Mouse (Mus musculus) cerebellum, adult 11-12 months (tissue): ENCODE results near the gene Klrg2.
"Not testable (repeated sequence)": the region's sequence is repeated elsewhere in the genome, so short reads cannot be mapped to it uniquely, and the experiment has no call there.

Experiments
- DNase-seq: peaks from one replicate; pipeline ENCODE4 v3.0.0; 2022

The Klrg2 gene

DNA sequence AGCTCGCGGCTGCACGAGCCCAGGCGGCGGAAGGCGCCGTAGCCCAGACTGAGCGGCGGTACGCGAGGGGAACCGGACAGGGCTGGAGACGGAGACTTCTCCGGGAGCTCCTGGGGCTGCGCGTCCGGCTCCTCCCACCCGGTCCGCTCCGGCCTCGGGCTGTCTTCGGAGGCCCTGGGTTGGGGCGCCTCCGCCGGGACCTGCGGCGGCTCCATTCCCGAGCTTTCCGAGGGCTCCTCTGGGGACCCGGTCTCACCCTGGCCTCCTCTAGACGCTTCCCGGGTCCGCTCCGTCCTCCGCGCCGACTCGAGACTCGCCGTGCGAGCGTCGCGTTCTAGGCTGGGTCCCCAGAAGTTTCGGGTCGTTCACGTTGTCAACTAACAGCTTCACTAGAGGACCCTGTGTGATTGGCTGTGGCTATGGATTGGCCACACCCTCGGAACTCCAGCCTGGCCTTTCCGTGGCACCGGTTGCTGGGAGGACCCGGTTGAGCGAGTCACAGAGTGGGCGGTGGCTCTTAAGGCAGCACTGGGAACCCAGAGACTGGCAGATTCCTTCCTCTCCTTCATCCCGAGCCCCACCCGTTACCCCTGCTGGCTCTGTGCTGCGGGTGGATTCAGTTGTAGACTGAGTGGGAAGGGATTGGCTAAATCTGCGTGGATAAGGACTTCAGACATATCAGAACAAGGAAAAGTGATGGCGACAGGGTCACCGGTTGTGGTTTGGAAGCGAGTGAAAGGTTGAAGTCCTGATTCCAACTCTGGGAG lies at the start of gene Klrg2:
Klrg2 (minus strand) TSS at position 391 of the 767 bp plus-strand sequence.
- DNase-seq, result no peak

DNA sequence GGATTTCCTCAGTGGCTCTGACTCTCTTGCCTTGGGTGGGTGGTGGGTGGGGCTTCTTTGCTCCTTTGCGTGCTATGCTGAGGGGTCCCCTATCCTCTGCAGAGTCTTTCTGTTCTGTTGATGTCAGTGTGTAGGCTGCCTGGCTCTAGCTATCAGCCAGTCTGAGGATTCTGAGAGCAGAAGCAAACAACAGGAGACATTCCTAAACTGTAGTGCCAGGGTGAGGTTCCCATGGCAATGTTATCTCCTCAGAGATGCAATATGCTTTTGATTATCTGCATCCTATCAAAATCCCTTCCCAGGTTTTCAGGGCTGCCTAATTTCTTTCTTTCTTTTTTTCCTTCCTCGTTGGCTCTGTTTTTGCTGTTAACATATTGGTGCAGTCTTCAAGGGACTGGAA lies 45.5 kb upstream of the Klrg2 start:
- DNase-seq, result no peak

DNA sequence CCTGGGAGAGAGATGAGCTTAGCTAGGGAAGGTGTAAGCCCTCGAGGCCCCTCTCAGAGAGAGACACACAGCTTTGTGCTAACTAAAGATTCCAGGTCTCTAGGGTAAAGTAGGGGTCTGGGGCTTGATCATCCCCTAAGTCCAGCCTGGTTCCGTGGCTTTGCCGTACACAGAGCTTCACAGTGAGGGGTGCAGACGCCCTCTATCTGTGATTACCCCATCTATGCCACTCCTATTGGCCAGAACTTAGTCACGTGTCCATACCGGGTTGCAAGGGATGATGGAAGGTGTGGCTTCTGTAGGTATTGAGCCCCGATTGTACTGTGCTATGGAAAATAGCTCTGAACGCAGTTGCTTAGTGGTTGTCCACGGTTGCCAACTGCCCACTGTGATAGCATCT lies 40.6 kb upstream of the Klrg2 start:
- no peak for DNase-seq

DNA sequence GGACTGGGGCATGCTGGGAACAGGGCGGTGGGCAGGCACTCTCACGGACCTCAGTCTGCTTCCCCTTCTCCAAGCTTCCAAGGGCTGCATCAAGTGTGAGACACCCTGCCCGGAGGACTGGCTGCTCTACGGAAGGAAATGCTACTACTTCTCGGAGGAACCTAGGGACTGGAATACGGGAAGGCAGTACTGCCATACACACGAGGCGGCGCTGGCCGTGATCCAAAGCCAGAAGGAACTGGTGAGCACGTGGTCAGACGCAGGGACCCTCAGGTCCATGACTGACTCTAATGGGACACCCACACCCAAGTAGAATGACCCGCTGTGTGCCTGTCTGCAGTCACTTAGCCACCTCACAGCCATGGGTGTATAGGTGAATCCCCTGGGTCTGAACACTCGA lies 39.7 kb upstream of the Klrg2 start:
- no peak for DNase-seq

DNA sequence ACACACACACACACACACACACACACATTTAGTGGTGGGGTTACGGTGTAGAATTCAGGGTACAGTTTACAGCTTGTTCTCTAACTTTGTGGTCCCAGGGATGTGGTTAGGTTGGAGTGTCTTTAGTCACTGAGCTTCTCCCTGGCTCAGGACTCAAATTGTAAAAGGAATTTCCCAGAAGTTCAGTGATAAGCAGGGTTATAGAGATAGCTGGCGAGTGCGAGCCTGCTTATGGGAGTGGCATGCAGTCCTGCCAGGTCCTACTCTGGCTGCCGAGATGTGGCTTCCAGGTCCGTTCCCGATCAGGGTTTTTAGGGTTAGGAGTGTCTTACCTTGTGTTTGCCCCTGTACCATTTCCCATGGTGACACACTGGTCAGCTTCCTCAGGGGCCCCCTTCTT lies 39.2 kb upstream of the Klrg2 start:
- DNase-seq, result no peak

DNA sequence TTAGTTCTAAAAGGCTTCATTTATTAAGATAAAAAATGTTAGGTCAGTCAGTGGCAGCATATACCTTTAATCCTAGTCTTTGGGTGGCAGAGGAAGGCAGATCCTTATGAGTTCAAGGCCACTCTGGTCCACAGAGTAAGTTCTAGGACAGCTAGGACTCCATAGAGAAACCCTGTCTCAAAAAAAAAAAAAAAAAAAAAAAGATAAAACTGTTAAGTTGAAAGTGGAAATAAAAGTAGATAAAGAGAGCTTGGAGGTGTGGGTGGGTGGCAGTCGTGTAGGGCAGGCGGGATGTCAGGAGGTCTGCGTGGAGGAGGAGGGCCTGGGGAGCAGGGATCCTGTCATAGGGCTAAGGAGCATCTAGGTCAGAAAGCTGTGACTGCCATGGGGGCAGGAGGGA lies 35.0 kb upstream of the Klrg2 start:
- no peak for DNase-seq

DNA sequence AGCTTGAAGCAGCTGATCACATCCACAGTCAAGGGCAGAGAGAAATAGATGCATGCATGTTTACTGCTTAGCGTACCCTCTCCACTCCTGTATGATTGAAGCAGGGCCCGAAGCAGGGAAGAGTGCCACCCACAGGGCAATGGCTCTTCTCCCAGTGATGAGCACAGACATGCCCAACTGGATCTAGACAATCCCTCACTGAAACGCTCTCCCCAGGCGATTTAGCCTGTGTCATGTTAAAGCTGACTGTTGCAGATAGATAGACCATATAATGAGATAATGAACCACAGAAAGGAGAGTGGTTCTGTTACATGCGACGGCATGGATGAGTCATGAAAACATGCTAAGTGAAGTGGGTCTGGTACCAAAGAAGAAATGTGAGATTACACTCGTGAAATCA lies 34.2 kb upstream of the Klrg2 start:
- DNase-seq, result no peak

DNA sequence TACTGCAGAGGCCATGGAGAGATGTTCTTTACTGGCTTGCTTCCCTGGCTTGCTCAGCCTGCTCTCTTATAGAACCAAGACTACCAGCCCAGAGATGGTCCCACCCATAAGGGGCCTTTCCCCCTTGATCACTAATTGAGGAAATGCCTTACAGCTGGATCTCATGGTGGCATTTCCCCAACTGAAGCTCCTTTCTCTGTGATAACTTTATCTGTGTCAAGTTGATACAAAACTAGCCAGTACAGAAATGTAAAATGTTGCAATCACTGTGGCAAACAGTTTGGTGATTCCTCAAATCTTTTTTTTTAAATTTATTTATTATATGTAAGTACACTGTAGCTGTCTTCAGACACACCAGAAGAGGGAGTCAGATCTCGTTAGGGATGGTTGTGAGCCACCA lies 33.4 kb upstream of the Klrg2 start:
- not testable (repeated sequence) for DNase-seq

DNA sequence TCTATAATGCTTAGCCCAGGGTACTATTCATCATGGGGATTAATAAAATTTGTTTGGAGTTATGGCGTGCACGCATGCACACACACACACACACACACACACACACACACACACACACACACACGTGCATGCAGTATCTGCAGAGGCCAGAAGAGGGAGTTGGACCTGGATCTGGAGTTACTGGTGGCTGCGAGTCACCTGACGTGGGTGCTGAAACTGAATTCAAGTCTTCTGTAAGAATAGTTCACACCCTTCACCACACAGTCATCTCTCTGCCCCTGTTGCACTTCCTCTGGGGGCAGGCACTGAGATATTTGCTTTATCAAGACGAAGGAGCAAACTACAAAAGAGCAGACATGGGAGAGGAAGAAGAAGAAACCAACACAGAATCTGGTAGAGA lies 32.5 kb upstream of the Klrg2 start:
- no peak for DNase-seq

DNA sequence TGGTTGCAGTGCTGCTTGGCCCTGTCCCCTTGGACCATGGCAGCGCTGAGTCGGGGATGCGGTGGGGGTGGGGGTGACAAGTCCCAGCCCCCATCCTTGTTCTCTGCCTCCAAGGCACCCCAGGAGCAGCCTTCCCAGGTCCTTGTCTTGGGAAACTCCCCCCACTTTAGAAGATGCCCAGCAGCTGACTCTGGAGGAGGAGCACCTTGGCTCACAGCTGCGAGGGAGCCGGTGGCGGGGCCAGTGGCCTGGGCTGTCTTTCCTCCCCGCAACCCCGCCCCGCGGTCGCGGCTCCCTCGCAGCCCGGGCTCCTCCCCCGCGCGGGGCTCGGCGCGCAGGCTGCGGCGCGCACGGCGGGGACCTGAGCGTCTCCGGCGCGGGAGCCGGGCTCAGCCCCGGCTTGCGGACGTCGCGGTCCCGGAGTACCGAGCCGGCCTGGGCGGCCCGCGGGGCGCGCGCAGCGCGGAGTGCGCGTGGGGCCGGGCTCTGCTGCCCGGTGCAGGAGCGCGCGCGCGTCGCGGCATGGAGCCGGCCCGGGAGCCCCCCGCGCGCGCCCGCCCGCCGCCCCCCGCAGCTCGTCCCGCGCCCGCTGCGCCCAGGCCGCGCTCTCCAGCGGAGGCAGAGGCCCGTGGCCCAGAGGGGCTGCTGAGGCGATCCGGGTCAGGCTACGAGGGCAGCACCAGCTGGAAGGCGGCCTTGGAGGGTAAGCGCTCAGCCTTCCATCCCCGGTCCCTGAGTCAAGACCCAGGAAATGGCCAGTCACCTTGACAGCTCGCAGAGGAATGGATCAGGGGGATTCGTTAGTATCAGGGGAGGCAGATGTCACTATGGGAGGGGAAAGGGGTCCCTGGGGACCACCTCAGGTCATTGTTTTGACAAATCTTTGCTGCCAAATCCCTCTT lies 25.9 kb upstream of the Klrg2 start, which contains the start of gene Clec2l:
Clec2l (plus strand) TSS at position 356 of the 902 bp plus-strand sequence.
- peak; percentile 78 for DNase-seq

DNA sequence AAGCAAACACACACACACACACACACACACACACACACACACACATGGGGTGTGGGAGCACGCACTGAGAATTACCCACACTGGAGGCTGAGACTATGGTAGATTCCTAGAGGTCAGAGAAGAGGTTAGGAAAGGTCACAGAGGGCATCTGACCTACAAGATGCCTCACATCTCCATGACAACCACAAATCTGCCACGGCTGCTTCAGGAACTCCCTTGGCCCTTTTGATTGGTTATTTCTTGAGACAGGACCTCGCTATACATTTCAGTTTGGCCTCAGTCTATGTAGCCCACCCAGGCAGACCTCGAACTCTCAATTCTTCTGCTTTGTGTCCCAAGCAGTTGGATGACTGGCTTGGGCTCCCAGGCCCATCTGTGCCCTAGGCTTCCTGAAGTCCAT lies 24.6 kb upstream of the Klrg2 start:
- no peak for DNase-seq

DNA sequence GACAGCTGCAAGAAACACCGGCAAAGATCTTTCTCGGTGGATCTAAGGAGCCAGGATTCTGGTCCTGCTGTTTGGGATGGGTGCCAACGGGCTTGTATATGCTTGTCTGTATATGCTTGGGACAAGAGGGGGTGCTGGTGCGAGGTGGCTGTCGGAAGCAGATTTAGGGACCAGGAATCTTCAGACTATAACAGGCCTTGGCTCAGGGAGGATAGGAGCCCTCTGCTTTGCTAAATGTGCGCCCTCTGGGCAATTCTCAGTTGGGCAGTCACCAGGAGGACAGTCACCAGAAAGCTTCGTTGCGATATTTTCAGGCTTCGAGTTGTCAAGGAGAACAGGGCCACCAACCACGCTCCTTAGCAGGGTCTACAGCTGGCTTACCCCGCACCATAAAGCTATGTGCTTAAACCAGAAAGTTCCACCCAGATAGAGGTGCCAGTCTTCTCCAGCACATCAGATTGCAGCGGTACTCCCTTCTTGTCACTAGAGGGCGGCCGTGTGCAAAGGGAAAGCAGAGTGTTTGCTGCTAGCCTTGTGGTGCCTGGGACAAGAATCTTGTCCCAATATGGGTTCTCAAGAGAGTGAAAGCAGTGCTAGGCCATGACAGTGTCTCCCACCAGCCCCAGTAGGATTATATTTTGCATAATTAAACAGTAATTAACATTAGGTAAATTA lies 13.4 kb upstream of the Klrg2 start:
- DNase-seq, result peak; percentile 34

DNA sequence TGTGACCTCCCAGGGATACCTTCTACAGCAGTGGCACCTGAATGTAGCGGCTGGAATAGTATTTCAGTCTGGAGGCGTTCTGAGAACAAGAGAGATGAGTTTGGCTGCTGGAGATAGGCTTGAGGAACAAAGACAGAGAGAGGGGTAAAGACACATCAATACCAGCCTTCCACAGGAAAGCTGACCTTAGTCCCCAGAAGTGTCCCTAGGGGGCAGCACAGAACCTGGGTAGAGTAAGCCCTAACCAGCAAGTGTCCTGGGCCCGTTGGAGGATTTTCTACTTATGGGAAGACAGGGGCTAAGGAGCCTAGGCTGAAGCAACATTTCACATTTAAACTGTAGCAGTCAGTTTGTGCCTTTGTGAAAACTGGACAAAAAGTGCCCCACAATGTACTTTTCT lies 12.5 kb upstream of the Klrg2 start:
- no peak for DNase-seq

DNA sequence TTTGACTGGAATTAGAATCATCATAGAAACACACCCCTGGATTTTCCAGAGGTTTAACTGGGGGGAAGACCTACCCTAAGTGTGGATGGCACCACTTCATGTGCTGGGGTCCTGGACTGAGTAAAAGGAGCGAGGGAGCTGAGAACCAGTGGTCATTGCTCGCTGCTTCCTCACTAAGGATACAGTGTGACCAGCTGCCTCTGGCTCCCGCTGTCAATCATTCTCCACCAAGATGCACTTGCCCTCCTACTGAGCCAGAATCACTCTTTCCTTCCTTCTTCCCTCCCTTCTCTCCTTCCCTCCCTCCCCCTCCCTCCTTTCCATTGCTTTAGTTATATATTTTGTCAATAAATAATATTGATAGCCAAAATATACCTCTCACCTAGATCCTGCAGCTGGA lies 6.0 kb upstream of the Klrg2 start:
- no peak for DNase-seq

DNA sequence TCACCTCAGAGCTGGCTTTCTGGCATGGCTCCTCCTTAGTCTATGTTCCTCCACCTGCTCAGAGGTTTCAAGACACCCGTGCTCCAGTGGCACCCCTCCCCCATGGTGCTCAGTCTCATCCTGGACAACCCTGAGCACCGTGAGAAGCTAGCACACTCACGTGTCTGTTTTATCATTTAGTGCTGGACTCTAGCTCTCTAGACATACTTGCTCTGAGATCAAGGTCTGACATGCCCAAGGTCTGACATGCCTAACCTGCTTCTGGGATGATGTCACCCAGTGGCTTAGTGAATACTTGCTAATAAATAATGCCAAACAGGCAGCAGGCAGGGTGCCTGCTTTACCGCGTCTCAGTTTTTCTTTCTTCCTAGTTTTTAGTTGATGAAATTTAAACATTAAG lies 5.6 kb upstream of the Klrg2 start:
- DNase-seq, result no peak

DNA sequence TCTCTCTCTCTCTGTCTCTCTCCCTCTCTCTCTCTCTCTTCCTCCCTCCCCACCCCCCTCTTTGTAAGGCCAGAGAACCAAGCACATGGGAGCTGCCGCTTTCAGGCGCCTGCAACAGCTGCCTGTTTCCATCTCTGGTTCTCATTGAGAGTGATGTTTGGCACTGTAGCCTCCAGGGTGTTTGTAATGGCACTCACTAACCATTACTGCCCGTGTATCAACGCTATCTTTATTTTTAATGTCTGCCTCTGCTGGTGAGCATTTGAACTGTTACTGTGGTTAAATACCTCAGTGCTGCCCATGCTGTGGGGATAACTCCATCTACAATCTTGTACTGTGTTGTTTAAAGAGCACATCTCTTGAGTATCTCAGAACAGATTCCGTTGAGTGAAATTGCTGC lies 4.6 kb upstream of the Klrg2 start:
- DNase-seq, result no peak

DNA sequence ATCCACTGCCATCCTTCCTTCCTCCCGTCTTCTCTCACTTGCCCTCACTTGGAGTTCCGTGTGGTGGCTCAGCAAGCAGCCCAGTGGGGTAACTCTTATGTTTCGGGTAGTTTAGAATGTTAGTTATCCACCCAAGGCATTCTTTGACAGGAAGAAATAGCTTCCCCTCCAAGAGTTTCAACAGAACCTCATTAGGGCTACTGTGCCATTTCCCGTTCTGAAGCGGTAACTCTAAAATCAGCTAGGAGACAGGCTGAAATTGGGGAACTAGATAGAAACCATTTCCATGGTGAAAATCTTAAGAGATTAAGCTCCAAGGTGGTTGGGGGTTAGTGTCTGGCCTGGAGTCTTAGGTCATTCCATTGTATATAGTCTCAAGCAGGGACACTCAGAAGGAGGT lies 4.2 kb upstream of the Klrg2 start:
- DNase-seq, result no peak

DNA sequence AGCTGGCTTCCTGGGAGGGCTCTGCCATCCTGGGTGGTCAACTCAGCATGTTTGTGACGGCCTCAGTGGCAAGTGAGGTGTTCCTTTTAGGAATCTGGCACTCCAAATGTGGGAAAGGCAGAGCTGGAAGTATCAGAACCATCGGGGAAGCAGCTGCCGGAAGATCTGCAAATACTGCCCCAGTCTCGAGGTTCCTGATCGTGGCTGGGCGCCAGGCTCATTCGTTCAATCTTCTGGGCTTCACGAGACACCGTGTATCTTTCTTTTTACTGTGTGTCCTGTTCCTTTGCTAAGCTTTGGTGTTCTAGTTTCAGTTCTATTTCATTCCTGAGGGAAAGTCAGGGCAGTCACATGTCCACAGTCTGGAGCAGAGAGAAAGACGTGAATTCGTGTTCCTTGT lies 3.4 kb upstream of the Klrg2 start:
- DNase-seq, result no peak

DNA sequence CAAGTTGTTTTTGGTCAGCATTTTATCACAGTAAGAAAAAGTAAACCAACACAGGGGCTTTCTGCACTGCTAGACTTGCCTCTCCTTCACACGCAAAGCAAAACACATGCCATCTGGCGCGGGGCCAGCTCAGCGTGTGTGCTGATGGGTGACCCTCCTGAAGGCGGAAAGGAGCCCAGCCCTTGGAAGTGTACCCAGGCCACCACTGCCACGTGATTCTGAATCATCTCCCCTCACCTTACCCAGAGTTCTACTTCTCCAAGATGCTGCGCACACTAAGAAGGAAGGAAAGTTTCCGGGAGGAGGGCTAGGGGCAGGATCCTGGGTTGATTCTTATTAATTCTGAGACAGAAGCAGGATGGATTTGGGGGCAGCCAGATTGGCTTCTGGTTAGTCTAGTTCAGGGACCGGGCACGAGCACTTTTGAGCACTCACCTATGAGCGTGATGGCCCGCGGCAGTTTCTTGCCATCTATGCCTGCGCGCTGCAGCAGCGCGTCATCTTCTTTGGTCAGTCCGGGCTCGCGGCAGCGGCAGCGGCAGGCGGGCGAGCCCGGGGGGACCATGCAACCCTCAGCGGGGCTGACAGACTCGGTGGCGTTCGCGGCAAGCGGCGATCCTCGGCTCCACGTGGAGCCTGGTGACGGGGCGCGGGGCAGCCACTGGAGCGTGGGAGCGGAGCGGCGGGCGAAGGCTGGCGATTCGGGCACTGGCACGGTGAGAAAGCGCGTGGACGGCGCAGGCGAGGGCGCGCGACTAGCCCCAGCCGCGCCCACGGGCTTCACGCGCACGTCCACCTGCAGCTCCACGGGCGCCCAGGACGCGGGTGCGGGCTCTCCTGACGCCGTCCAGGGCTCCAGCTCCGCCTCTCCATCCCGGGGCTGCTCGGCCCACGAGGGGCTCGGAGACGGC lies 846 bp downstream of the Klrg2 start:
- DNase-seq, result peak; percentile 31

DNA sequence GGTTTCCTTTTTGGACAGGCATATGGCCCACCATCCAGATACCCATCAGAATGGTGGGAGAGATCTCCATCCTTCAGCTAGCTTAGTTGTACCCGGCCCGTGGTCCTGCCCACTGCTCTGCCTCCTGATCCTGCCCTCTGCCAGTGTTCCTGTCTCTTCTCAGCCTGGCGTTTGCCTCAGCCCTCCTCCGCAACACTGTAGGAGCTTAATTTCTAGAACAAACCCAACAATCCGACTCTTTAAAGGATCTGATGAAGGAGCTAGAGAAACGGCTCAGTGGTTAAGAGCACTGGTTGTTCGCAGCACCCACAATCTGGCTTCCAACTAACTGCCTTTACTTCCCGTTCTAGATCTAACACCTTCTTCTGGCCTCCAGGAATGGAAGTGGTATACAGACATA lies 2.6 kb downstream of the Klrg2 start:
- no peak for DNase-seq

DNA sequence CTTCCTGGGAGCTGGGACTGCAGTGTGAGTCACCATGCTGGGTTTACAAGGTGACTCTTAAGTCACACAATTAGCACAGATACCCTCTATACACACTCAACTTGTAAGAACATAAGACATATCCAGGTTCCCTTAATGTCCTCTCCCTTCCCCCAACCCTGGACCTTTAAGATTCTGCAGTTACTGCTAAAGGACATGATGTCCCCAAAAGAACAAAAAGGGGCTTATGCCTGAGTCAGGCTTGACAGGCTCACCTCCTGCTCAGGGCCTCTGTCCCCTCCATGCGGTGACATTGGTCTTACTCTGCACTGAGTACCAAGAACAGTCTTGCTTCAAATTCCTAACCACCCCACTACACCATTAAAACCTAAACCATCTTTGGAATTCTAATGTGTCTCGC lies 4.2 kb downstream of the Klrg2 start:
- no peak for DNase-seq

DNA sequence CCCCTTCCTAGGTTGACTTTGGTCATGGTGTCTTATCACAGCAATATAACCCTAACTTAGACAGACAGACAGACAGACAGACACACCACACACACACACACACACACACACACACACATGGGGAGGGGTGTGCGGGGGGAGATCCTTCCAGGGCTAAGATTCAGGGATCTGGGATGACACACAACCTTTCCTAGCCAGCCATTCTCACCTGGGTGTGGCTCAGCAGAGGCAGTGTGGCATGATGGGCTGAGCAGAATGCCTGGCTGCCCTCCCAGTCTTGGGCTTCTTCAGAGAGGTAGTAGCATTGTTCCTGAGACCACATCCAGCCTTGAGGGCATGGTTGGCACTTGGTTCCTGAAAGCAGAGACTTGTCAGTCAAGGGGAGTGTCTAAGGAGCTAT lies 7.5 kb downstream of the Klrg2 start:
- no peak for DNase-seq

DNA sequence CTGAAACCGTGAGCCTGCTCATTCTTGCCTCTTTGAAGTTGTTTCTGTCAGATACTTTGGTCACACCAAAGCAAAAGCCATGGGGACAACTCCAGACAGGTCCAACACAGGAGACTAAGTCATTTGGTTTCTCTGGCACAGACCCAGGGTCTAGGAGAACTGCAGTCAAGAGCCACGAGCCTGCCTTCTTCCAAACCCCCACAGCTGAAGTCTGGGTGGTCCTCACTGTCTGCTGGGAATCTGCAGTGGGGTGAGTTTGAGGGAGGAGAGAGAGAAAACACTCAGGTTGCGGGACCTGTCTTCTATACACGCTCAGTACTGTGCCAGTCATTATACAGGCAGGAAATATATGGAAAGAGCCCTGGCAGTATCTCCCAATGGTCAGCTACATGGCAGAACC lies 9.6 kb downstream of the Klrg2 start:
- no peak for DNase-seq
